Mouse (Mus musculus) cerebellum, adult 2 months (tissue): ENCODE results near the gene Alx3.

Experiments
- CTCF ChIP-seq: fragments of 200-500 bp; IDR thresholded peaks from 2 replicates; pipeline ENCODE4 v1.5.1; 2011; ENCODE audit warnings: low read depth, mild to moderate bottlenecking, control low read depth, low read length, moderate library complexity, borderline replicate concordance; ENCODE audit not compliant: insufficient read depth
- POLR2A ChIP-seq: fragments of 200-500 bp; IDR thresholded peaks from 2 replicates; pipeline ENCODE4 v1.6.1; 2011; ENCODE audit warnings: low read length, control low read depth, borderline replicate concordance; ENCODE audit not compliant: insufficient read depth

GRCm38 (mm10) chr3:107622537-107622936 is 27.7 kb downstream of the Alx3 start:
- TF ChIP-seq CTCF, result no peak
- TF ChIP-seq POLR2A, result no peak
